Mouse (Mus musculus): ENCODE results near the gene Itih3.

DNA sequence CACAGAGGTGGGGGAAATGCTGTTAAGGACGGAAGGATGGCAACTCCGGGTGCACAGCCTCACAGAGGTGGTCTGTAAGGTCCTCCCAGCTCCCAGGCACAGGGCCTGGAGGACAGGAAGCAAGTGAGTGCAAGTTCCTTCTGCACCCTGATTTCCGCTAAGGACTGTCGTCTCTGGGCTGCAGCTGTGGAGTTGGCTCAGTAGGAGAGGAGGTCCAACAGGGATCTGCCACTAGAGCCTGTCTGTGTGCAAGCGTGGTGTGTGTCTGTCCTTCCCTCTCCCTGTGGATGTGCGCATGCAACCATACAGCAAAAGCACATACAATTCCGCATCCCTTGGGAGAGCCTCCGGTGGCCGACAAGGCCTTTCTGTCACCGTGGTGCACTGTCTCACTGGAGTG is 47.1 kb downstream of the Itih3 start:
- TF ChIP-seq POLR2A (IDR thresholded peaks at IDR 0.05; ENCODE audit: borderline replicate concordance, low read depth, low read length): no peak
- TF ChIP-seq CTCF (IDR thresholded peaks at IDR 0.05; ENCODE audit: low read depth, low read length): no peak

Data from bone marrow macrophage, adult 2 months (primary cell).